Mouse (Mus musculus) layer of hippocampus, adult 2 months (tissue): ENCODE data around the gene Gins2. TPM values are rescaled to one million over a fixed set of nuclear protein-coding genes. Genes with fewer than 3 reads are reported as not detected.

Source experiments
- DNase-seq, 2 experiments: peaks; one replicate each; pipeline ENCODE4 v3.0.0; 2022; ENCODE audit warnings: low spot score in 2 of 2
- H3K27ac ChIP-seq: fragments of 200-600 bp; 2 replicates; pipeline ENCODE4 v1.8.1; 2022
- H3K4me3 ChIP-seq: fragments of 200-600 bp; 2 replicates; pipeline ENCODE4 v1.8.1; 2022; ENCODE audit warnings: mild to moderate bottlenecking
- CTCF ChIP-seq: fragments of 200-600 bp; conservative IDR thresholded peaks from 2 replicates; pipeline ENCODE4 v1.8.1; 2022; ENCODE audit warnings: antibody characterized with exemption, mild to moderate bottlenecking, moderate library complexity
- total RNA-seq, 2 experiments: library from RNA; stranded (reverse); gene quantifications; 2 replicates each; pipeline ENCODE4 v1.2.3; 2021

Gins2 gene
- total RNA-seq, 2 experiments from 2014 or later, result 5.2 to 6.2 TPM

DNA sequence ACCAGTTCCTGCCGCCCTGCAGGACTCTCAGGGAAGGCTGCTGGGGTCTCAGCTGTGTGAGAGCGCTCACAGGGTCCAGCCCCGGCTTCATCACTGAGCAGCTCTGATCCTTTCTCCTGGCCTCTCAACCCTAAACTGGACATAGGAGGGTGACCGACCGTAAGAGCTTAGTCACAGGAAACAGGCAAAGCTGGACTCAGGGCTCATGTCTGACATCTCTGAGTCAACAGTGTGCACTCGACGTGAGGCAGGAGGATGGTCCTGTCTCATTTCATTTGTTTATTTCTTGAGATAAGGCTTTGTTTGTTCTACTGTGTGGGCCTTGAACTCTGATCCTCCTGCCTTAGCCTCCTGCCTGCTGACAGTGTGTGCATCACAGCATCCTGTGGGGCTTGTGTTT lies 31.3 kb upstream of the Gins2 start:
- TF ChIP-seq CTCF, result no peak
- H3K27ac ChIP-seq, result peak overlapping the region; percentile 95
- no peak for DNase-seq
- H3K4me3 ChIP-seq, result no peak overlapping the region

DNA sequence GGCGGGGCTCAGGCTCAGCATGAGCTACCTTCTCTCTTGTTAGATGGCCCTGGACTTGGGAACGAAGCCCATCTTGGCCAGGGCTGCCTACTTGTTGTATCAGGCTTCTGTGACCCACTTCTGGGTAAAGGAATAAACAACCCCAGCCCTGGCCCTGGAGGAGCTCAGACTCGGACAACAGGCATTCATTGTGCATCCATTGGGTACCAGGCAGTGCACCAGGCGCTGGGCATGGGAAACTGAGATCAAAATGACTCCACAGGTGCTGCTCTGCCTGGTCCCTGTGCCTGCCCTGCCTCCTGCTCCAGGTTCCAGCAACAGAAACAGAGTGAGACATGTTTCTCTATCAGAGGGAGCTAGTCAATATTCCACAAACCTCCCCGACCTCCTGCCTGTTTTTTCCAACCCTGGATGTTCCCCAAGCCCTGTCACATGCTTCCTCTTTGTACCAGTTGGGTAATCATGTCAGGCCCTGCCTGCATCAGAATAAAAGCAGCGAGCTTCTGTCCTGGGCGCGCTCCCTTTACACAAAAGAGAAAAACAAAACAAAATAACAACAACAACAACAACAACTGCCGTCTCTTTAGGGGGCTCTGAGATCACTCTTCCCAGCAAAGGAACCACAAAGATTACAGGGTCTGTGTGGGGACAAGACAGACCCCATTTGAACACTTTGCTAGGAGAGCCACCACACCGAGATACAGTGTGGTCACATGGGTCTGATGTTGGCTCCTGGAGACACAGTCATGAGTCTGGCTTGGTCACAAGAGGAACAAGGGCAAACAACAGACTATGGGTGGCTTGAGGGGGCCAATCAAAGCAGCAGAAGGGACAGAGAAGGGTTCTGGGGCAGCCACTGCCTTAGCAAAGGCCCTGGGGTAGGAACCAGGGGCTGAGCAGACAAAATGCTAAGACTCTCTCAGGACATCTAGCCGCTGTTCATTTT lies 30.4 kb upstream of the Gins2 start:
- Histone ChIP-seq H3K27ac (peak overlapping the region; percentile 95), H3K4me3 (no peak overlapping the region)
- no peak for TF ChIP-seq CTCF
- DNase-seq, result peak; percentile 54 to 75

DNA sequence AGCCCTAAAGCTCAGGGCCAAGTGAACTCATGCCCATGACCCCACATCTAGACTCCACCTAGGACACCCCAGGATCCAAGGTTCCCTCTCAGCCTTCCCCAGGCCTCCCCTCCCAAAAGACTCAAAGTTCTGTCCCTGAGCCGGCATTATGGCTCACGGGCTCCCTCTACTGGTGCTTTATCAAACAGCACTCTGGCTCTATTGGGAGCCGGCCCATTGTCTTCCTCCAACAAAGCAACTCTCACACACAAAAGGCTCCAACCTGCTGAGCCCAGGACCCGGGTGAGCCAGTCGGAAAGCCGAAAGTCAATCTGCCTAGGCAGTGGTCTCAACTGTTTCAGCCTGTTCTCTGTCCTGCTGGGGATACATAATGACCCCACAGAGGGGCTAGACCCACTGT lies 29.0 kb upstream of the Gins2 start:
- peak; percentile 53 to 84 for DNase-seq
- peak; percentile 94 for TF ChIP-seq CTCF
- Histone ChIP-seq H3K27ac (peak overlapping the region; percentile 78), H3K4me3 (no peak overlapping the region)

DNA sequence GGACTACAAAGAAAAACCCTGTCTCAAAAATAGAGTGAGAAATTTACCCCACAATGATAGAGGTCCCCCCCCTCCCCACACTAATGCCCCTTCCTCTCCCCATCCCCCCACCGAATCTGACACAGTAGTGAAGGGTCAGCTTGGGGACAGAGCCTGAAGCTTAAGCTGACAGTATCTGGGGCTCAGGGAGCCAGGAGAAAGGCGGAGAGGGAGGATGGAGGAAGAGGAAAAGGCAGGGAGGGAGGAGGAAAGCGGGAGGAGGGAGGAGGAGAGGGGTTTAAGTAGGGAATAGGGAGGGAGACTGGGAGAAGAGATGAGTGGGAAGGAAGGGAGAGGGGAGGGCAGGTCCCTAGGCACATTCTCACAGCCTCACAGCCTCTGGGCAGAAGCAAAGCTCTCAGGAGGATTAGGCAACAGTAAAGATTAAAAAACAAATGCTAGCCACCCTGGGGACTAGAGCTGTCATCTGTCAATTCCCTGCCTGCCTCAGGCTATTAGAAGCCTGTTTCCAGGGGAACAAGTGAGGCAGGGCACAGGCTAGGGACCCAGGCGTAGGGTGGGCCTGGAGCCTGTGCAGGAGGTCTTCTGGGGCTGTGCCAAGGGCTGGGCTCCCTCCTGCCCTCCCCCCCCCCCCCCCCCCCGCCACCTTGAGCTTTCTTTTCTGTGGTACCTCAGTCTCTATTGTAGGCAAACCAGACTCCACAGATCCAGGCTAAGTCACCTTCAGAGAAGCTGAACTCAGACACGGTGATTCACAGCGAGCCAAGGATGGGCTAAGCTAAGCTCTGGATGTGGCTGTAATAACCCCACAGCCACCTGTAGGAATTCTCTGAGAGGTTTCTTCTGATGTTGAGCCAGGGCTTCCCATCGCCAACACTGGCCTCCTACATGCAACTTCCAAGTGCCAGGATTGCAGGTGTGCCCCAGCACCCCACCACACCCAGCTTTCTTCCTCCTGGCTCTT lies 27.8 kb upstream of the Gins2 start:
- peak overlapping the region; percentile 58 for H3K27ac ChIP-seq
- no peak overlapping the region for H3K4me3 ChIP-seq
- DNase-seq, result no peak
- no peak for TF ChIP-seq CTCF

DNA sequence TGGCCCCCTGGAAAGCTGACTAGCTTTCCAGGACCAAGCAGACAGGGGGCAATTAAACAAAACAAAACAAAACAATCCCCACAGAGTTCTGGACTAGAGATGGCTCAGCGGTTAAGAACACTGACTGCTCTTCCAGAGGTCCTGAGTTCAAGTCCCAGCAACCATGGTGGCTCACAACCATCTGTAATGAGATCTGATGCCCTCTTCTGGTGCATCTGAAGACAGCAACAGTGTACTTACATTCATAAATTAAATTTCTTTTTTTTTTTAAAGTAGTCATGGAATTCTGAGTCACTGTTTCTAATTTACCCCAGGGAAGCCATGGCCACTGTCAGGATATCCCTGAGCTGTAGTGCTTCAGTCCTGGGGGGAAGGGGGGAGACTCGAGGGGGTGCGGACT lies 25.4 kb upstream of the Gins2 start:
- TF ChIP-seq CTCF, result peak; percentile 56
- no peak for DNase-seq
- no peak overlapping the region for H3K4me3 ChIP-seq
- H3K27ac ChIP-seq, result no peak overlapping the region

DNA sequence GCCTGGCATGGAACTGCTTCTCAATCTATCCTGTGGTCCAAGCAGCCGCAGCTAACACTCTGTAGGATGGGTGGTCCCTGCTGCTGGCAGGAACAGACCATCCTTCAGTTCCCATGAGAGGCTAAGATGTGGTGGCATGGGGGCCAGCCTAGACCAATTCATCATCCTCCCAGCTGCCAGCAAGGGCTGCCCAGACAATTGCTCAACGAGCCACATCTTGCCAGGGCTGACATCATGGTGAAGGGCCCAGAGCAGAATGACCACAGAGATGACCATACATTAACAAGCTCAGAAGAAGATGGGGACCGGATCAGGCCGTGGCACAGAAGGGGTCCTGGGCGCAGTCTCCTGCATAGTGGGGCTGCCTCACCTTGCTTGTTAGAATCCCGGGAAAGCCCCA lies 21.7 kb upstream of the Gins2 start:
- DNase-seq, result no peak
- Histone ChIP-seq H3K27ac (no peak overlapping the region), H3K4me3 (no peak overlapping the region)
- no peak for TF ChIP-seq CTCF

DNA sequence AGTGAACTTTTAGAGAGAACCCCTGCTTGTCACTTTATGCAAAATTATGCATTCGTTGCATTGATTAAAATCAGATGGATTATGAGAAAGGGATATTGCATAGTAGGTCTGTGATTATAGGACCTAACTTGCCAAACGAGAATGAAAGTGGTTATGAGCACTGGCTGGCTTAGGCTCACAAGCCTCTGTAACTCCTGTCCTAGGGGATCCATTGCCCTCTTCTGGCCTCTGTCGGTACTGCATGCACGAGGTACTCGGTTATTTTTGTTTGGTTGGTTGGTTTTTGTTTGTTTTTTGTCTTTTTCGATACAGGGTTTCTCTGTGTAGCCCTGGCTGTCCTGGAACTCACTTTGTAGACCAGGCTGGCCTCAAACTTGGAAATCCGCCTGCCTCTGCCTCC lies 18.8 kb upstream of the Gins2 start:
- DNase-seq, result peak; percentile 76 to 88
- peak; percentile 97 for TF ChIP-seq CTCF
- Histone ChIP-seq H3K27ac (no peak overlapping the region), H3K4me3 (no peak overlapping the region)

DNA sequence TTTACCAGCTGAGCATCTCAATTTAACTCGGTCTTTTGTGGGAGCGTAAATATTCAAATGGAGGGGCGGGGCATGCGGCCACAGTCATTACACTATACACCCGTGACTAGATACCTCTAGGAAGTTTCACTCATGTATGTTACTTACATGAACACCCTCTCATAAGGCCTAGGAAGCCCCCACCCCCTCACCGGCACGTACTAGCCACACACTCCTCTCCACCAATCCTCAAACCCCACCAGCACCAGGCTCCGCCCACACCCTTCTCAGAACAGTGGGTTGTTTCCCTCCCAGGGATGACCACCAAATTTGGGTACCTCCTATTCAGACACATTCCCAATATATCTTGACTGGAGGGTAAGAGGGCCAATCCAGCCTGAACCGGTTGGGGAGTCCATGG lies 18.4 kb upstream of the Gins2 start:
- DNase-seq, result no peak
- H3K27ac ChIP-seq, result no peak overlapping the region
- no peak overlapping the region for H3K4me3 ChIP-seq
- no peak for TF ChIP-seq CTCF

DNA sequence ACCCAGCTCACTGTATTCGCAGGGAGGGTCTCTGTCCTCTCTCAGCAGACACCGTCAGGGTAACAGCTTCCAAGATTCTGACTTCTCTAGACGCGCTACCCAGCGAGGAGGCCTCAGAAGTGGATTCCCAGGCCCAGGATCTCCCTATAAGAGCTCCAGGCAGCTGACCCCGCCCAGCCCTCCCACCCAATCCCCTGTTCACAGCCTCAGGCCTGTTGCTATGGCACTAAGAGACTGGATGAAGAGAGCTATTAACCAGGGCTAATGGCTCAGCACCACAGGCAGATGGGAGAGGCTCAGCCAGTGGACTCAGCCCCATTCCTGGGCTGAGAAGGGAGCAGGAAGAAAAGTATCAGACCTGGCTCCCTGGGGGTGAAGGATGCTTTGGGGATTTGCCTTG lies 13.6 kb upstream of the Gins2 start:
- no peak for DNase-seq
- no peak overlapping the region for H3K27ac ChIP-seq
- no peak overlapping the region for H3K4me3 ChIP-seq
- no peak for TF ChIP-seq CTCF

DNA sequence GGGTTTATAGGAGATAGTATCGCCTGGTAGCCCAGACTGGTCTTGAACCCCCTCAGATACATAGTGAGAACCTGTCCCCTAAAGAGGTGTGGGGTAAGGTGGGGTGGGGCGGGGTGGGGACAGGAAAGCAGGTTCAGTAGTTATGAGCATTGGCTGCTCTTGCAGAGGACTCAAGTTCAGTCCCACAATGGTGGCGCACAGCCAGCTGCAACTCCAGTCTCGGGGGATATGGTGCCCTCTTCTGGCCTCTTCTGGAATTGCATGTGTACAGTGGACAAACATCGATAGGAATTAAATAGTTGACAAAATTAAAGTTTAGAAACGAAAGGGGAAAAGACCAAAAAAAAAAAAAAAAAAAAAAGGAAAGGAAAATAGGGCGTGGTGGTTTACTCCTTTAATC lies 10.4 kb upstream of the Gins2 start:
- H3K4me3 ChIP-seq, result no peak overlapping the region
- peak overlapping the region; percentile 70; the same call in 1 of the 2 replicates for H3K27ac ChIP-seq
- TF ChIP-seq CTCF, result peak; percentile 86
- DNase-seq, result peak; percentile 72 to 78

DNA sequence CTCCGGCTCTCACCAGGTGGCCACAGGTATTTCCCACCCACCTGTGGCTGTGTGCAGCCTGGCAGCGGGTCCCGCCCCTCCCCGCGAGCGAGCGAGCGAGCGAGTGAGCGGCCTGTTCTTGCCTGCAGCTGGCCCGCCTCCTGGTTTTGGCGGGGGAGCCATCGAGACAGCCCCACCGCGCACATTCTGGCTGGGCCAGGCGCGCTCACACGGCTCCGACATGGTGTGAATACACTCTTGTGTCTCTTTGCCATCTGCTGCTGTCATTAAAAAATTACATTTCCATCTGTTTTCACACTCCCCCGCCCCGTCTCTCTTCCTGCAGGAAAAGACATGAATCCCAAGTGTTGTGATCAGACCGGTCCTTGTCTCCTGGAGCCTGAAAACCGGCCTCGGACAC lies 9.5 kb upstream of the Gins2 start:
- DNase-seq, result peak; percentile 88 to 91
- TF ChIP-seq CTCF, result no peak
- Histone ChIP-seq H3K4me3 (no peak overlapping the region), H3K27ac (peak overlapping the region; percentile 71)

DNA sequence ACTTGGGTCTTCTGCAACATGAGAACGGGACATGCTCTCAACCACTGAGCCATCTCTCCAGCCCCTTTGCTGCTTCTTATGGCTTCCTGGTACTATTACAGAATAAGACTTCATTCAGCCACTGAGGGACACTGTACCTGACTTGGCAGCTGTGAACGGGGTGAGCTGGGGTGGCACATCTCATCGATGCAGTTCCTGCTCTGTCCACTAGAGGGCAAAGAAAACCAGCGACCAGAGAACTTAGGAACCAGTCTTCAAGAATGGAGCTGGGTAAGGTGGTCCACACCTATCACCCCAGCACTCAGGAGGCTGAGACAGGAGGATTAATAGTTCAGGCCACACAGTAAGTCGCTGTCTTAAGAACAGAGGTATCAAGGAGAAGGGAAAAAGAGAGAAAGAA lies 6.9 kb upstream of the Gins2 start:
- H3K4me3 ChIP-seq, result no peak overlapping the region
- TF ChIP-seq CTCF, result peak; percentile 95
- no peak for DNase-seq
- no peak overlapping the region for H3K27ac ChIP-seq

DNA sequence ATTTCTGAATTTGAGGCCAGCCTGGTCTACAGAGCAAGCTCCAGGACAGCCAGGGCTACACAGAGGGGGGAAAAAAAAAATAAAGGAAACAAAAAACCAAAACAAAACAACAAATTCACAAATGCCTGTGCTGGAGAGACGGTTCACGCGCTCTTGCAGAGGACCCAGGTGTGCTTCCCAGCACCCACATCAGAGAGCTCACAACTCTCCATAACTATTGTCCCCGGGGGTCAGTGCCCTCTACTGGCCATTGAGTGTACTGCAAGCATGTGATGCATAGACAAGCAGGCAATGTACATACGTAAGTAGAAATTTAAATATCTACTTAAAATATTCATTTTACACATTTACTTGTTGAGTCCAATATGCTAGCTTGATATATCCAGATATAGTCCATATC lies 5.5 kb upstream of the Gins2 start:
- peak; percentile 73 for TF ChIP-seq CTCF
- no peak for DNase-seq
- no peak overlapping the region for H3K4me3 ChIP-seq
- no peak overlapping the region for H3K27ac ChIP-seq
